Mouse (Mus musculus): Measurements from ENCODE around the gene Cul4b. TPM values are rescaled to one million over a fixed set of nuclear protein-coding genes. Genes with fewer than 3 reads are reported as not detected.

Gene Cul4b
- polyA plus RNA-seq, 1 experiment = 18.8 TPM

Other genes with a start within 250 kb of the Cul4b start
- 55.5 and 62.9 TPM in 2 replicates for gene Lamp2, start 119.7 kb downstream of the Cul4b start, polyA plus RNA-seq (2012; rRNA removed)
- 81.2 and 84.2 TPM in 2 replicates for gene Mcts1, start 24.4 kb upstream of the Cul4b start, polyA plus RNA-seq (2012; rRNA removed)
- 30.3 and 31.1 TPM in 2 replicates for gene C1galt1c1, start 58.9 kb upstream of the Cul4b start, polyA plus RNA-seq (2012; rRNA removed)
- not detected in 2 replicates for gene 6030498E09Rik, start 196.5 kb upstream of the Cul4b start, polyA plus RNA-seq (2012; rRNA removed)

All from frontal cortex, adult 2 months (tissue).